Mouse (Mus musculus) v-Abl transformed pro-B cells (cell line): ENCODE data around the gene Sorcs2.

Experiments
- in situ Hi-C, 2 experiments: fragments of 400-800 bp; cut with MboI; formaldehyde crosslinking; loops; one replicate each; pipeline ENCODE4 v1.15.1; 2025; ENCODE audit not compliant: unreplicated experiment in 2 of 2

Sorcs2 gene

GRCm38 (mm10) chr5:36367911-36368310 is 30.0 kb downstream of the Sorcs2 start:
- in situ Hi-C loops: no loop called here

GRCm38 (mm10) chr5:36367181-36367610 is 30.7 kb downstream of the Sorcs2 start:
- in situ Hi-C loops: no loop called here

GRCm38 (mm10) chr5:36361749-36362148 is 36.2 kb downstream of the Sorcs2 start:
- in situ Hi-C loops: no loop called here

GRCm38 (mm10) chr5:36360343-36360742 is 37.6 kb downstream of the Sorcs2 start:
- in situ Hi-C loops: no loop called here

DNA sequence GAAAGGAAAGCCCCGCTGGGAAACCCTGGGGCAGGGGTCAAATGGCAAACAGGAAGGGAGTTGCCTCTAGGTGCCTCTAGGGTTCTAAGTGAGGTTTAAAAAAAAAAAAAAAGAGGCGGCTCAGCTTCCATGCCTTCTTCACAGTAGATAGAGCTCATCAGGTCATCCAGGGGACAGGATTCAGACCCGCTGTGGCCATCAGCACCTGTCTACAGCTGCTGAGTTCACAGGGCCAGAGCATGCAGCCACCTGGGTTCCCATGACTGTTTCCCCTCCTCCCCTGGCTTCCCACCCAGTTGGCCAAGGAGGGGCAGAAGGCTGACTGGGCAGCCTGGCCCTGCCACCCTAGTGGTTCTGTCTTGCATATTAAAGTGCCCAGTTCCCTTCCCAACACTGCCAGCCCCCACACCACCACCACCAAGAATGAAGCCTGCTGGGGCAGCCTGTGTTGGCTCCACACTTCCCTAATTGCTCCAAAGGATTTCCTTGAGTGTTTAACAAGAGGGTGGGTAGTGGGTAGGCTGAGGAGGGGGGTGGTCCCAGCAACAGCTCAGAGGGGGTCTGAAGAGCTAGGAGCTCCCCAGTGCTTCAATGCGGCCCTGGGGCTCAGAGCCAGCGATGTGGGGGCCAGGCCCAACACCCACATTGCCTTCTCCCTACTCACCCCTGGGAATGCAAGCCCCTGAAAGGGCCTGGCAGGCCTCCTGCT is 38.2 kb downstream of the Sorcs2 start:
- in situ Hi-C loops: no loop called here

DNA sequence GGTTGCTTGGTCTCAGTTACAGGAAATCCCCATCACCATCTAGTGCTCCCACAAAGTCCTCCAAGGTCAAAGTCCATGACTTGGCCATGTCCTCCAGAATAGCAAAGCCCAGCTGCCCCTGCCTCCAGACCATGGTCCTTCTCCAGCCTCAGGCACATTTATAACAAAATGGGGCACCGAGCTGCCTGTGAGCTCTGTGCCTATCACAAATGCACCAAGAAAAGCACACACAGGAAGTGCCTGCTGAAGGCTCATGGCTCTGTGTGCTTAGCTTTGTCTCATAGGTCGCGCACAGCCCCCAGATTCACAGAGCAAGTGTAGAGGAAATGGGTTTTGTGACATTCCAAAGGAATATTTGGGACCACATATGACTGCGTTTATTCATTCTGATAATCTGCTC is 39.8 kb downstream of the Sorcs2 start:
- in situ Hi-C loops: no loop called here

DNA sequence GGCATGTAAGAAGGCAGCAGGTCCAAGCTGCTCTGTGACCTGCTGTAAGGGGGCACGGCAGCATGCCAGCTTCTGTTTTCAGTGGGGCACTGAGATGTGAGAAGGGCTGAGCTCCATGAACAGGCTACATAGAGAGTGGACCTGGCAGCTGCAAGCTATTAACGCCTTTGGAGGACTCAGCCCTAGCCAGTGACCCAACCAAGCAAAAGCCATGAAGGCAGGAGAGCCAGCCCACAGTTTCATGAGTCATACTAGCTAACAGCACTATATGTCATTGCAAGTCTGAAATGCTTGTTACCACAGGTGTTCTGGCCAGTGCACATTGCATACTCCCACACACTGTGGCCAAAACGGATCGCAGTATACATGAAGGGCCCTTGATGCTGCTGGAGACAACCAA is 41.3 kb downstream of the Sorcs2 start:
- in situ Hi-C loops: no loop called here

DNA sequence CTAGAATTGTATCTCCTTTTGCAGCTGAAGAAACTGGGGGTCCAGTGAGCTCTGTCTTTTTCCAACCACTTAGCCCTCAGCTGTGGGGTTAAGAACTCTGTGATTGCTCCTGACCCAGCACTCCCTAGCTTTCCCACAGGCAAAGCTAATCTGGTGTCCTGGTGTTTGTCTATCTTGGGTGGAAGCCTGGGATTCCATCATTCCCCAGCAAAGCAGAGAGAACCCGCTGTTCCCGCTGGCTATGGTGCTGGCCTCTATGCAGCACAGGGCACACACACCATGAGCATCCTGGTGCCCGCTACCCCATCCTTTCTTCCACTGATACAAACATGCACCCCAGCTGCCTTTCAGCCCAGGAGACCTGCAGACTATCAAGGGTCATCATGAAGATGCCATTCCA is 42.3 kb downstream of the Sorcs2 start:
- in situ Hi-C loops: no loop called here

DNA sequence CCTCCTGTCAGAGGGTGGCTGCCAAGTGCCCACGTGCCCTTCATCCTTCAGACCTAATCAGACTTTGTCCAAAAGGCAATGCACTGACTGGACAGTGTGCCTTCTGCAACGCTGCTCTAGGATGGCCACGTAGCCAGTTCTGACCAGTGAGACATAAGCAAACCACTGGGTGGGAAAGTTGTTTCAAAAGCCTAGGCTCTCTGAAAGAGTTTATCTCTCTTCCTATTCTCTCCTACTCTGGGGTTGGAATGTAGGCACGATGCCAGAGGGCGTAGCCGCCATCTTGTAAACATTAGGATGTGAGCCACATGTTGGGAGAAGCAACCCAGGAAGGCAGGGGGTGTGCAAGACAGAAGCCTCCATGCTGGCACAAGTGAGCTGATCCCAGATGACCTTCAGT is 44.3 kb downstream of the Sorcs2 start:
- in situ Hi-C loops: no loop called here

GRCm38 (mm10) chr5:36353194-36353593 is 44.7 kb downstream of the Sorcs2 start:
- in situ Hi-C loops: no loop called here

GRCm38 (mm10) chr5:36346698-36347097 is 51.2 kb downstream of the Sorcs2 start:
- in situ Hi-C loops: no loop called here

GRCm38 (mm10) chr5:36339283-36339682 is 58.7 kb downstream of the Sorcs2 start:
- in situ Hi-C loops: no loop called here

GRCm38 (mm10) chr5:36336252-36336651 is 61.7 kb downstream of the Sorcs2 start:
- in situ Hi-C loops: no loop called here

DNA sequence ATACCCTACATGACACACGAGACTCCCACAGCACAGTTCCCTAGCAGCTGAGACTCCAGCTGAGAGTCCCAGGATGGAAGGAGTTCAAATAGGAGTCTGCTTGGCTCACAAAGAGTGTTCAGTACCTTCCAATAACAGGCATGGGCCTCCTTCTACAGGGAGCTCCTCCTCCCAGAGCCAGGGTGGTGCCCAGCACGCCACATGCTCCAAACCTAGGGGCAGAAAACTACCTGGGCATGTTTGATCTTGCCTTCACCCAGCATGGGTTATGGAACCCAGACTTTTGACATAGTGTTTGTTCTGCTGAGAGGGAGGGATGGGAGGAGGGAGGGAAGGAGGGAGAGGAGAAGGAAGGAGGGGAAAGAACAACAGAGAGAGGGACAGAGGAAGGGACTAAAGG is 62.3 kb downstream of the Sorcs2 start:
- in situ Hi-C loops: no loop called here

- in situ Hi-C loops: no loop called here
Observed at GRCm38 (mm10) chr5:36334227-36334626, 63.7 kb downstream of the Sorcs2 start.

DNA sequence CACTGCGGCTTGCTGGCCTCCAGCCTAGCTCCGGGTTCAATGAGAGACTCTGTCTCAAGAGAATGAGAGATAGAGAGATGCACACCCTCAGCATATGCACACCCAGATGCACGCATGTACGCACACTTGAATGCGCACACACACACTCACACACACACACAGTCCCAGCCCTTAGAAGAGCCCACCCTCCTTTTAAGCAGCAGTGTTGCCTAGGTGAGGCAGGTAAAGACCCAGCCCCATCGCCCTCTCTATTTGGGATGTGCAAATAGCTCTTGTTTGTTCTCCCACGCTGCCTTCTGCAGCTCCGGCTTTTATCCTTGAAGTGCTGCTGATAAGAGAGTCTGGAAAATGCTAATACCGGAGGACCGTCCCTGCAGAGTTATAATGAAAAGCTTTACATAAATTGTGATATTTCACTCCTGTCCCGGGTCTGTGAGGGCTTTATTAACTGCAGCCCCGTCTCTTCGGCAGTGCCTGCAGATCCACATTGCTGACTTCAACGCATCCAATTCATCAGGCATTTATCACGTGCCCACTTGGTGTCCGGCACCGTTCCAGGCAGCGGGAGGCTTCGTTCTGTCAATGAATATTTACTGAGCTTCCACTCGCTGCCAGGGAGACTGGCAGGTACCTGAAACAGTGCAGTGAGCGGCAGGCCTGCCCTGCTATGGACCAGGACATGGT is 67.3 kb downstream of the Sorcs2 start:
- in situ Hi-C loops: no loop called here

DNA sequence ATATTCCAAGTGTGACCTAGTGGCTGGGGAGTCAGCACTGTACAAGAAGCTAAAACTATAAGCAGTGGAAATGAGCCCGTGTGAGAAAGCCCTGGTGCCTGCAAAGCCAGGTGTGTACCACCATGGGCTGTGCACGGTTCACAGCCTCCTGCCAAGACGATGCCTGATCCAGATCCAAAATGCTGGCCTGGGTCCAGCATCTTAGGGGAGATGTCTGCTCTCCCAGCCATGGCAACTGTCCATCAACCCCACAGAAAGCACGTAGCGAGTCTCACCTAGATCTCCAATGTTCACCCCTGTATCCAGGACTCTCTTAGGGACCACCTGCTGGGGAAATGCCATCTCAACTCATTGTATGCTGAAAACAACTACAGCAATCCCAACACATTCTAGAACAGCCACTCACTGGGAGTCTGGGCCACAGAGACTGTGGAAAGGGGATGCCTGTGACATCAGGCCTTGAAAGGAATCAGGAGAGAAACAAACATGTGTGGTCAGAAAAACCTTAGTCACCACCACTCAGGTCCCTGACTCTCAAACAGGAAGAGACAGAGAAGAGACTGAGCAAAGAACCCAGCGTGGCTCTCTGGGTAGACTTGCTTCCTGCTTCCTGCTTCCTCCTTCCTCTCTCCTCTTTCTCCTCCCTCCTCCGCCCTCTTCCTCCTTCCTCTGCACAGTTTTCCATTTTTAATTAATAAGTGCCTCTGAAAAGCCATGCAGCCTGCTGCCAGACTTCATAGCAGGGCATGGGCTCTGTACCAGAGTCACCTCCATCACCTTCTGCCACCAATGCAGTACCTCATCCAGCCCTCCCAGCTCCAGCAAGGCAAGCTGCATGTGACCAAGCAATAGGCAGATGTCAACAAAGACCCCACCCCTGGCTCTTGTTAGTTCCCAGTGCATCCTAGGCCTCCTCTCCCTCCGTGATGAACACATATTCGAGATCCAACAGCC is 71.6 kb downstream of the Sorcs2 start:
- in situ Hi-C loops: no loop called here

- in situ Hi-C loops: loop anchor here (5.0 to 25.0 kb wide), 2 partner anchors 73 to 413 kb away; partner anchors contain the start of genes Sorcs2 (in 2 of the 2) and Bloc1s4 (in 1 of the 2)
Observed at GRCm38 (mm10) chr5:36324140-36324572, 73.8 kb downstream of the Sorcs2 start.

DNA sequence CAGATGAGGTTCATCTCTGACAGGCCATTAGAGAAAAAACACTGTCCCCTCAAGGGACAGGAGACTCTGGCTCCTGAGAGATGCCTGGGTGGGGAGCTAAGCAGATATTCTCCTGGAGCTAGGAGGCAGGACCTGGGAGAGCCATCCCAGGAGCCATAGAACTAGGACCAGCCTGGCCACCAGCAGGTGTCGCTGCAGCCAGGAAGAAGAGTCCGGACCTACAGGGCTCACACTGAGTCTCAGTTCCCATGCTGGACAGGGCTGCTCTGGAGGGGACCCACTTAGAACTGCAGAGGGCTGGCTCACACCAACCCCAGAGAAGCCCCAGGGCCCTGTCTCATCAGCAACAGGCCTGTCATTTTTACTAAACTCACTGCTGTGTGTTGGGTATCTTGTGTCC is 74.4 kb downstream of the Sorcs2 start:
- in situ Hi-C loops: loop anchor here (5.0 to 25.0 kb wide), 2 partner anchors 74 to 414 kb away; partner anchors contain the start of genes Sorcs2 (in 2 of the 2) and Bloc1s4 (in 1 of the 2)

DNA sequence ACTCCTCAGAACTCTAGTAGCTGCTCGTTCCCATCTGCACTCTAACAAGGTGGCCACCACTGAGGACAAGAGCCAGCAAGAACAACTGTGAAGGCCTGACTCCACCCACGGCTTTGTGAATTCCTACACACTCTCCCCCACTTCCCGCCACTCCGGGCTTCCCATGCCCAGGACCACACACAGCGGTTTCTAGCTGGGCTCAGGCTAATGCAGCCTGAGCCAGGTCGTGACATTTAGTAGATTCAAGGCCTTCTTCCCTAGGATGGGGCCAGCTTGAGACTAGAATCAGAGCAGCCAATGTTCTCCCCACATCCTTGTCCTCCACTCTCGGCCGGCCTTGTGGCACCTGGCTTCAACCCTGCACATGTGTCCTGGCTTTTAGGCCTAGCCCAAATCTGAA is 76.4 kb downstream of the Sorcs2 start:
- in situ Hi-C loops: loop anchor here (5.0 to 25.0 kb wide), 2 partner anchors 76 to 416 kb away; partner anchors contain the start of genes Sorcs2 (in 2 of the 2) and Bloc1s4 (in 1 of the 2)

DNA sequence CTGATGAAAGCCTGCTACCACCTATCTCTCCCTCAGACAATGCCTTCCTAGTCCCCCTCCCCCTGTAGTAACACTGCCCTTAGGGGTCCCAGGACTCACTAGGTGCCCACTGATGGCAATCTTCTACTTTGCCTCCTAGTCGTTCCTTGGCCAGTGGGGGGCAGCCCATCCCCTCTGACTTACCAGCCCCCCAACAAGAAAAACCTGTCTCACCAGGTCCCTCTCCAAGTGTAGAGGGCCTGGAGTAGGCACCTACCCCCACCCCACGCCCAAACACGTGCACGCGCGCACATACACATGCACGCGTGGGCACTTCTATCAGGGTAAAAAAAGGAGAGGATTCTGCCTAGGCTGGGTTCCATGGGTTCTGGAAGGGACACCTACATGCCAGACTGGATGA is 77.3 kb downstream of the Sorcs2 start:
- in situ Hi-C loops: loop anchor here (5.0 to 25.0 kb wide), 2 partner anchors 77 to 417 kb away; partner anchors contain the start of genes Sorcs2 (in 2 of the 2) and Bloc1s4 (in 1 of the 2)
